Mouse (Mus musculus): ENCODE data around the gene Tnfsf12. TPM values are rescaled to one million over a fixed set of nuclear protein-coding genes. Genes with fewer than 3 reads are reported as not detected.
A peak's percentile ranks its signal among the peaks of the same experiment; 100 is the strongest.

The Tnfsf12 gene
- polyA plus RNA-seq, 1 experiment from 2014 or later: 10.3 TPM

- H3K4me3 ChIP-seq (ENCODE audit: control insufficient read depth in 1 of 2, insufficient read depth in 1 of 2, low read depth in 1 of 2, low read length in 2 of 2): peak overlapping the region in 1 of 2 experiments; percentile 56; a peak in 2 of 4 replicates
- no peak for ATAC-seq (ENCODE audit: insufficient number of reproducible peaks, insufficient read depth, low FRiP score, low read depth)
- H3K4me1 ChIP-seq (ENCODE audit: control insufficient read depth in 2 of 2, insufficient read depth in 2 of 2, low read length in 2 of 2): peaks cover 3 to 19% of the 10 kb centered on the region in 2 experiments
- H3K27ac ChIP-seq (replicated peaks in 1 of 2; ENCODE audit: control insufficient read depth in 1 of 2, insufficient read depth in 1 of 2, low read depth in 2 of 2, low read length in 2 of 2): 0 out of 4 replicates have a peak overlapping the region, but pooled peaks of 1 of the 2 experiments have one; percentile 1
- WGBS: 88% methylated on average over 29 of the region's 30 CpGs
- H3K4me2 ChIP-seq (ENCODE audit: low read length): peak overlapping the region; percentile 92
- H3K9me3 ChIP-seq (ENCODE audit: control insufficient read depth, low read length): no peaks in the 10 kb centered on the region
- no peaks in the 10 kb centered on the region for H3K27me3 ChIP-seq (ENCODE audit: control insufficient read depth, insufficient read depth, low read length)
- H3K9ac ChIP-seq (ENCODE audit: low read length): peak overlapping the region; percentile 79; the same call in 1 of the 2 replicates
- peaks cover 51% of the 10 kb centered on the region for H3K36me3 ChIP-seq (ENCODE audit: control insufficient read depth, insufficient read depth, low read length)
These were observed 15.4 kb downstream of the Tnfsf12 start for GRCm38 (mm10) chr11:69680136-69680855.

DNA sequence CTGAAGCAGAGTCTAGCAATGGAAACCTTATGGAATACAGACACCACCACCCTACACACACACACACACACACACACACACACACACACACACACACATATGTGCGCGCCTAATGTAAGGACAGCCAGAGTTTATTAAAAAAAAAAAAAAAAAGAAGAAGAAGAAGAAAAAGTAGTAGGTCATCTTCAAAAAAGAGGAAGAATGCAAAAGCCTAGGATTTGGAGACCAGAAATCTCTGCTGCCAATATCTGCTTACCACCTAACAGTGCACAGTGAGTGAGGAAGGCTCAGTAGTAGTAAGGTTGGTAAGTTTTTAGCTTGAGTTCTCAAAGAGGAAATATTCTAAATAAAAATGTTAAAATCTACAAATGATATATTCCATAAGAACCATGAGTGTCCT is 16.5 kb downstream of the Tnfsf12 start:
- H3K4me3 ChIP-seq (ENCODE audit: control insufficient read depth in 1 of 2, insufficient read depth in 1 of 2, low read depth in 1 of 2, low read length in 2 of 2): no peak overlapping the region
- peaks cover 0 to 18% of the 10 kb centered on the region in 2 experiments; a peak in 3 of 4 replicates for H3K4me1 ChIP-seq (ENCODE audit: control insufficient read depth in 2 of 2, insufficient read depth in 2 of 2, low read length in 2 of 2)
- H3K36me3 ChIP-seq (ENCODE audit: control insufficient read depth, insufficient read depth, low read length): peaks cover 63% of the 10 kb centered on the region
- H3K9ac ChIP-seq (ENCODE audit: low read length): no peak overlapping the region
- no peak overlapping the region for H3K27ac ChIP-seq (replicated peaks in 1 of 2; ENCODE audit: control insufficient read depth in 1 of 2, insufficient read depth in 1 of 2, low read depth in 2 of 2, low read length in 2 of 2)
- 92% methylated on average over 2 of the region's 2 CpGs for WGBS
- no peaks in the 10 kb centered on the region for H3K9me3 ChIP-seq (ENCODE audit: control insufficient read depth, low read length)
- H3K27me3 ChIP-seq (ENCODE audit: control insufficient read depth, insufficient read depth, low read length): no peaks in the 10 kb centered on the region
- no peak for ATAC-seq (ENCODE audit: insufficient number of reproducible peaks, insufficient read depth, low FRiP score, low read depth)
- no peak overlapping the region for H3K4me2 ChIP-seq (ENCODE audit: low read length)

GRCm38 (mm10) chr11:69672211-69672706 is 23.4 kb downstream of the Tnfsf12 start, which contains the start of gene Eif4a1:
Gene Eif4a1, minus strand, starts transcription at chr11:69672423.
- Histone ChIP-seq H3K4me2 (ENCODE audit: low read length) (peak within 1 kb of the TSS; percentile 82), H3K4me3 (ENCODE audit: control insufficient read depth in 1 of 2, insufficient read depth in 1 of 2, low read depth in 1 of 2, low read length in 2 of 2) (peak within 1 kb of the TSS; percentile 83 to 100), H3K27me3 (ENCODE audit: control insufficient read depth, insufficient read depth, low read length) (no peaks in the 10 kb centered on the region), H3K27ac (replicated peaks in 1 of 2; ENCODE audit: control insufficient read depth in 1 of 2, insufficient read depth in 1 of 2, low read depth in 2 of 2, low read length in 2 of 2) (peak within 1 kb of the TSS; percentile 89 to 98), H3K36me3 (ENCODE audit: control insufficient read depth, insufficient read depth, low read length) (peaks cover 79% of the 10 kb centered on the region), H3K9me3 (ENCODE audit: control insufficient read depth, low read length) (no peaks in the 10 kb centered on the region), H3K4me1 (ENCODE audit: control insufficient read depth in 2 of 2, insufficient read depth in 2 of 2, low read length in 2 of 2) (peaks cover 2 to 15% of the 10 kb centered on the region in 2 experiments; a peak in 3 of 4 replicates), H3K9ac (ENCODE audit: low read length) (peak within 1 kb of the TSS; percentile 100)
- WGBS: under 1% methylated on average over 36 of the region's 36 CpGs
- ATAC-seq (ENCODE audit: insufficient number of reproducible peaks, insufficient read depth, low FRiP score, low read depth): peak; percentile 97

- ATAC-seq (ENCODE audit: insufficient number of reproducible peaks, insufficient read depth, low FRiP score, low read depth): peak; percentile 14; the same call in 1 of the 2 replicates
- H3K36me3 ChIP-seq (ENCODE audit: control insufficient read depth, insufficient read depth, low read length): peaks cover 79% of the 10 kb centered on the region
- H3K27me3 ChIP-seq (ENCODE audit: control insufficient read depth, insufficient read depth, low read length): no peaks in the 10 kb centered on the region
- H3K27ac ChIP-seq (replicated peaks in 1 of 2; ENCODE audit: control insufficient read depth in 1 of 2, insufficient read depth in 1 of 2, low read depth in 2 of 2, low read length in 2 of 2): peak overlapping the region; percentile 89 to 98
- H3K4me3 ChIP-seq (ENCODE audit: control insufficient read depth in 1 of 2, insufficient read depth in 1 of 2, low read depth in 1 of 2, low read length in 2 of 2): peak overlapping the region; percentile 83 to 100
- no peaks in the 10 kb centered on the region for H3K9me3 ChIP-seq (ENCODE audit: control insufficient read depth, low read length)
- peak overlapping the region; percentile 82 for H3K4me2 ChIP-seq (ENCODE audit: low read length)
- WGBS: under 1% methylated on average over 43 of the region's 43 CpGs
- H3K4me1 ChIP-seq (ENCODE audit: control insufficient read depth in 2 of 2, insufficient read depth in 2 of 2, low read length in 2 of 2): peaks cover 2 to 15% of the 10 kb centered on the region in 2 experiments; a peak in 3 of 4 replicates
- peak overlapping the region; percentile 100 for H3K9ac ChIP-seq (ENCODE audit: low read length)
These were observed 23.9 kb downstream of the Tnfsf12 start for GRCm38 (mm10) chr11:69671726-69672124.

- WGBS: under 1% methylated on average over 61 of the region's 61 CpGs
- Histone ChIP-seq H3K36me3 (ENCODE audit: control insufficient read depth, insufficient read depth, low read length) (peaks cover 79% of the 10 kb centered on the region), H3K4me1 (ENCODE audit: control insufficient read depth in 2 of 2, insufficient read depth in 2 of 2, low read length in 2 of 2) (peaks cover 2 to 15% of the 10 kb centered on the region in 2 experiments; a peak in 3 of 4 replicates), H3K27me3 (ENCODE audit: control insufficient read depth, insufficient read depth, low read length) (no peaks in the 10 kb centered on the region), H3K27ac (replicated peaks in 1 of 2; ENCODE audit: control insufficient read depth in 1 of 2, insufficient read depth in 1 of 2, low read depth in 2 of 2, low read length in 2 of 2) (peak overlapping the region; percentile 89 to 98), H3K4me2 (ENCODE audit: low read length) (peak overlapping the region; percentile 82), H3K9ac (ENCODE audit: low read length) (peak overlapping the region; percentile 100), H3K9me3 (ENCODE audit: control insufficient read depth, low read length) (no peaks in the 10 kb centered on the region), H3K4me3 (ENCODE audit: control insufficient read depth in 1 of 2, insufficient read depth in 1 of 2, low read depth in 1 of 2, low read length in 2 of 2) (peak overlapping the region; percentile 83 to 100)
- ATAC-seq (ENCODE audit: insufficient number of reproducible peaks, insufficient read depth, low FRiP score, low read depth): peak; percentile 75
These were observed 24.6 kb downstream of the Tnfsf12 start for GRCm38 (mm10) chr11:69670786-69671725.

DNA sequence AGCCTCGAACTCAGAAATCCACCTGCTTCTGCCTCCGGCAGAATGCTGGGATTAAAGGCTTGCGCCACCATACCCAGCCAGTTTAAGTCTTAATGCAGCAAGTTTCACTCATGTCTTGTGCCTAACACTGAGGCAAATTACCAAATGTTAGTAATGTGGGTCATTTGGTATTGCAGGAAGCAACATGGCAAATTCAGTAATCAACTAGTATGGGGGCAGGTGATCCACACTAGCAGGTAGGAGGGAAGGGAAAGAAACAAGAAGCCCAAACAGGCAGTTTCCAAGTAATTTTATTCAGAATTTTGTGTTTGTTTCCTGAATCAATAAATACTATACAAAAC is 29.0 kb downstream of the Tnfsf12 start:
- WGBS: 90% methylated on average over 3 of the region's 3 CpGs
- H3K4me2 ChIP-seq (ENCODE audit: low read length): no peak overlapping the region
- H3K9ac ChIP-seq (ENCODE audit: low read length): no peak overlapping the region
- ATAC-seq (ENCODE audit: insufficient number of reproducible peaks, insufficient read depth, low FRiP score, low read depth): no peak
- no peak overlapping the region for H3K4me3 ChIP-seq (ENCODE audit: control insufficient read depth in 1 of 2, insufficient read depth in 1 of 2, low read depth in 1 of 2, low read length in 2 of 2)
- no peaks in the 10 kb centered on the region for H3K9me3 ChIP-seq (ENCODE audit: control insufficient read depth, low read length)
- H3K36me3 ChIP-seq (ENCODE audit: control insufficient read depth, insufficient read depth, low read length): peaks cover 76% of the 10 kb centered on the region
- no peaks in the 10 kb centered on the region for H3K27me3 ChIP-seq (ENCODE audit: control insufficient read depth, insufficient read depth, low read length)
- H3K4me1 ChIP-seq (ENCODE audit: control insufficient read depth in 2 of 2, insufficient read depth in 2 of 2, low read length in 2 of 2): peaks cover 6 to 24% of the 10 kb centered on the region in 2 experiments
- no peak overlapping the region for H3K27ac ChIP-seq (replicated peaks in 1 of 2; ENCODE audit: control insufficient read depth in 1 of 2, insufficient read depth in 1 of 2, low read depth in 2 of 2, low read length in 2 of 2)
